Mouse (Mus musculus) spleen, adult 18-20 months (tissue): ENCODE measurements around the gene Stk39.

Experiments
- DNase-seq, 2 experiments: peaks; one replicate each; pipeline ENCODE4 v3.0.0; 2022; ENCODE audit warnings: mixed read lengths in 2 of 2

The Stk39 gene

DNA sequence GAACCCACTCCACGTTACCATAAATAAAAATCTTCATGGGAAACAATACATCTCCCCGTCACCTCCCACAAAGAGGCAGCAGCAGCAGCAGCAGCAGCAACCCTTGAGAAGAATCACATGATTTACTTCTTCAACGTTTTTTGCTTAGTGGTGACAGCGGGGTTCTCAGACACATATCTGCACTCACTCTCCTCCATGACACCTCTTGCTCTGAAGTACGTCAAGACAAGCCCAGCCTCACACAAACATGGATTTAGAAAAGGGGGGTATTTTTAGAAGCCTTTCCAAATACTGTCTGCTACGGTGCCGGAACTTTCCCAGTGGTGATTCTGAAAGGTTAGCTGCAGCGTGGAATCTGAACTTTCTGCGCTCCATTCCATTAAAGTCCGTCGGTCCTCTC, 256.9 kb downstream of the Stk39 start:
- DNase-seq = no peak

DNA sequence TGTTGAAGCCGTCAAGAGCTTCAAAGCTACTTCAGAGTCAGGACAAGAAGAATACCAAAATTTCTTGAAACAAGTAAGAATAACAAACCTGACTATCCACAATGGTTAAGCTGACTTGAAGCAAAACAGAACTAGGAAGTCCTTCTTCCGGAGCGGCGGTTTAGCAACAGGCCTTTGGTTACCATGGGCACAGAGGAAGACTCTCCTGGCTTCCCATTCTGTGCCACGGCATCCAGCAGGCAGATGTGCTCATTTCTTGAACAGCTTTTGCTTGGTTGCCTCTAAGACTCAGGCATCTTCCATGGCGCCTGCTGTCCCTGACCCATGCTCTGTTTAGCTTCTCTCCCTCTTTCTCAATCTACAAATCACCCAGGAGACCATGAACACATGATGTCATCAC, 257.7 kb downstream of the Stk39 start:
- DNase-seq = no peak

DNA sequence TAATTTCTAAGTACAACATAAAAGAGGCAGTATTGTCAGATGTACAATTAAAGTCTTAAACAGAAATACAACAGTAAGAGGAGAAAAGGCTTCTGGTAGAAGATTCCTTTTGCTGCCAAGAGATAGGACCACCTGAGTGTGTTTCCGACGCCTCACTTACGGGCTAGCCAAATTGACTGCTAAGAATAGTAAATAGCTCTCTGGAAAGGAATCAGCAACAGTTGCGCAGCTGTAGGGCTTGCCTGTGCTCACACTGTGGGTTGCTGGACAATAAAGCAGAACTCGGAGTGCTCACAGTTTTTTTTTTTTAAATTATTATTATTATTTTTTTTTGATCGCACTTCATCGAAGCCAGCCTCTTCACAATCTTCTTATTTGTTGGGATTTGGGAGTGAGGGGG, 260.6 kb downstream of the Stk39 start:
- DNase-seq = no peak

DNA sequence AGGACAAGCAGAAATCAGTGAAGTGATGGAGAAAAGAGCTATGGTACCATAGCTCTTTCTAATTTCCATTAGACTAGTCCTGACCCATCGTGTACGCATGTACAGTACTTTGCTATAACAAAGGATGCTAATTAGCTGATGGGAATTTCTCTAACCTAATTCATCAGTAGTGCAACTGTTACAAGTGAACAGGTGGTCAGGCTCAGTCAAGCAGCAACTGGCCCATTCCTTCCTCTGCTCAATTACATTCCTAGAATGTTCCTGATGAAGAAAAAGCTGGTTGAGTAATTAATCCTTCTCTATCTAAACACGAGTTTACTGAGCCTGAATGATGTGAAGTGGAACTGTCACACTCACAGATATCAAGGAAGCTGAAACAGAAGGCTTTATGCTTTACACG, 275.8 kb downstream of the Stk39 start:
- no peak for DNase-seq

DNA sequence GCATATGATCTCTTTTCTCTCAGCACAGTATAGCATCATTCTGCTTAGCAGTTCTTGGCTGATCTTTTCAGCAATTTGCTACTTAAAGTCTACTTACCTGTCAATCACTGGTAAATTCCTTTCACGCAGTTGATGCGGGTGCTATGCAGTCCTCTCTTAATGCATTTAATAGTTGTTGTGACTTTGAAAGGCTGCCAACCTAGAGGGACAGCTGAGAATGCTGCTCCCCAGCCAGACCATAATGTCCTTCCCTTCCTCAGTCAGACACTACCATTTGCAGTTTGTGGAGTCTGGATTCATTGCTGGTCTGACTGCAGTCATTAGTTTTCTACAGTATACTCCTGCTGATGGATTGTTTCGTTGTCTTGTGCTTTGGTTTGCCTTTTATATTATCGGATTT, 277.6 kb downstream of the Stk39 start:
- DNase-seq = no peak

DNA sequence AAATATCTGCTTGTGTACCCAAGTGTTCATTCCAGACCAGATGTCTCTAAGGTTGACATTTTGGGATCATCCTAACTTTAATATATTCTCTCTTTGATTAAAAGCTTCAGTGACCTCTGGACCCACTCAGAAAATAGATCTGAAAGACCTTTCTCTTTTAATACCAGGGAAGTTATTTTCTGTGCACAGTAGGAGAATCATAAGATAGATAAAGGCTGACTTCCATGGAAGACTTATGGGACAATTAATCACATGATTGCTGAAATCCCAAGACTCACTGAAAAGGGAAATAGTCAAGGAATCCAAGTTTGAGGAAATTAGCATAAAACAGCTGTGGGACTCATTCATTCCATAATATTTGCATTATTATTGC, 278.6 kb downstream of the Stk39 start:
- no peak for DNase-seq

DNA sequence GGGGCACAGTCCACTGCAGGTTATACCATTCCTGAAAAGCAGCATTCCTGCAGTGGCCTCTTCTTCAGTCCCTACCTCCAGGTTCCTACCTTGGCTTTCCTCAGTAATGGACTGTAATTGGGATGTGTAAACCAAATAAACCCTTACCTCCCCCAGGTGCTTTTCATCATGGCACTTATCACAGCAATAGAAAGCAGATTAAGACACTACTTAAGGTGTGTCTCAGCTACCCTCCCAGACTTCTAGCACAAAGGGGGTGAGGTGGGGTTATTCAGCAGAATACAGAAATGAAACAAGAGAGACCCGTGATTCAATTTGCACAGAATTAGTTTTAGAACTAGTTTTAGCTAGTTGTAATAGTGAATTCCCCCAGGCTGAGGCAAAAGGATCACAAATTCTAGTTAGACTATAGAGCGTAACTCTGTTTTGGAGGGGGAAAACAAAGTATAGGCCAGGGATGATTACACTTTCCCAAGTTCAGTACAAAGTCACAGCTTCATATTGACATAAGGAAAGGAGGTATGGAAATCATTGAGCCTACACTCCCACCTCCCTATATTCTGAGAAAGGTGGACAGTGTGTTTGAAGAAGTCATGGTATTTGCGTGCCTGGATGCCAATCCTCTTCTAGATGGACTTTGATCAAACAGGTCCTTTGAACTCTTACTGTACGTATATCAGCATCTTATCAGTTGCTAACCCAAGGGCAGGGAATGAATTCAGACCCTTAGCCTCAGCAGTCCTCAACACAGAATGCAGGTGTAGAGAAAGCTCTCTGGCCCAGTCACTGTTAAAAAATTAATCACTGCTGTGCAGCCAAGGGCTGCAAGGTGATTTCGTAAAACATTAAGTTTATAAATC, 279.2 kb downstream of the Stk39 start:
- no peak for DNase-seq

DNA sequence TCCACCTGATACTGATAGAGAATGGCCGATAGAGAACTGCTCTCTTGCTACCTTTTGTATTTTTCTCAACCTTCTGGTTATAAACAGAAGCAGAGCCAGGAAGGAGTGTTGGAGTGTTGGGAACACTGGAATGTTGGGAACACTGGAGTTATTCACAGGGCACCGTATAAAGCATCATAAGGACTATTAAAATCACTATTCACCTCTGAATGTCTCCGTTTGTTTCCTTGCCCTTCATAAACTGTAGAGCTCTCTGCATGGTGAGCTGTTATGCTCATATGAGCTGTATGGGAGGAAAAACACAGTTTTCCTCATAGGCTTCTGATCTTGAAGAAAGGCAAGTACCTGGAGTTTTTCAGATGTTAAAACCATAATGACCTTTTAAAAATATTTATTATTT, 295.6 kb downstream of the Stk39 start:
- no peak for DNase-seq

DNA sequence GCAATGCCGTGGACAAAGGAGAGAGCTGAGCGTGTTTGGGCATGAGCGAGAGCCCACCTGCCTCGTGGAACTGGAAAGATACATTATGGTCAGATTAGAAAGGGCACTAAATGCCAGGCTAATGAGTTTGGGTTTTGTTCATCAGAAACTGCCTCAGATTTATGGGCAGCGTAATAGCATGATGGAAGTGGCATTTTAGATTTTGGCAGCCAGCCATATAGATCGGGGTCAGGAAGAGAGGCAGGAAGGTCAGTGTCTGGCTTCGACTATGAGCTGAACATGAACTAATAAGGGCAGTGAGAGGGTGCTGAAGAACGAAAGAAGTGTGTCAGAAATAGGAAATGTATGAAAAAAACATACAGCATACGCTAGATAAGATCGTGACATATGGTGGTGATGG, 300.8 kb downstream of the Stk39 start:
- no peak for DNase-seq

DNA sequence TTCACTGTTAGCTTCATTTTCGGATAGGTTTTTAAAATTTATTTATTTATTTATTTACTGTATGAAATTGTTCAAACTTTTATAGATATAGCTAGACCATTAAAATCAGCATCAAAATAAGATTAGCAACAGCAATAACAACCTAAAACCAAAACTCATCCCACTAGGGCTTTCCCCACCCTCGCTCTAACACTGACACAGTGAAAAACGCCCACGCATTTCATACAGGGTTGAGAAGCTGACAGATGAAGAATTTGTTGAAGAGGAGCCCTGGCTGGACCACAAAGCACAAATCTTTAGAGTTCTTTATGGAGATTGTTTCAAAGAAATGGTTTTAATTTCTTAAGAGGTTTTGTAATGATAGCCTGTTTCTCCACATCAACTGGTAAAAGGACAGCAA, 310.1 kb downstream of the Stk39 start:
- DNase-seq = no peak

DNA sequence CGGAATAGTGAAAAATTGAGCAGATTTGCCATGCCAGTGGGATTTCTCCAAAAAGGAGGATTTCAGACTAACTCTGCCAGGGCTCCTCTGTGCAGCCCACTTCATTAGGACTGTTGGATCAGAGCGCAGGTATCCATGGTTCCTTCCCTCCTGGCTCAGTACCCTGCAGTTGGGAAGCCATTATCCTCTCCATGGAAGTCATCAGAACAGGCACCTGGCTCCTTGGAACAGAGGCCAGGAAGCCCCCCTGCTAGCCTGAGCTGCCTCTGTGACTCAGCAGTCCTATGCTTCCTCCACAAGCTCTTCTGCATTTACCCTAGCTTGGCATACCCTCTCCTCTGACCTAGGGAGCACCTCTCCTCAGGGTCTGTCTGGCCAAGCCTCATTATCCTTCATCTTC, 311.5 kb downstream of the Stk39 start:
- no peak for DNase-seq
